Mouse (Mus musculus) ES-E14 (cell line): ENCODE measurements around the gene Afmid. TPM values are rescaled to one million over a fixed set of nuclear protein-coding genes. Genes with fewer than 3 reads are reported as not detected.
"Not testable (repeated sequence)": the region's sequence is repeated elsewhere in the genome, so short reads cannot be mapped to it uniquely, and the experiment has no call there.

Source experiments
- DNase-seq: peaks from one replicate; pipeline ENCODE4 v3.0.0-alpha.2; 2013; ENCODE audit warnings: low read depth, low spot score
- H3K27ac ChIP-seq: 2 replicates; pipeline ENCODE4 v1.5.1; 2012; ENCODE audit warnings: low read depth, mild to moderate bottlenecking, low read length, moderate library complexity, mixed read lengths; ENCODE audit not compliant: poor library complexity, insufficient read depth, severe bottlenecking
- H3K36me3 ChIP-seq: 2 replicates; pipeline ENCODE4 v1.6.1; 2012; ENCODE audit warnings: mild to moderate bottlenecking, low read length, moderate library complexity, mixed read lengths; ENCODE audit not compliant: control insufficient read depth, poor library complexity, insufficient read depth, severe bottlenecking
- H3K4me1 ChIP-seq, 2 experiments: fragments of 150-350 bp in 1 of 2; sonication (generic) in 1 of 2; 2 replicates each; pipeline ENCODE4 v1.6.1; 2012; ENCODE audit warnings: low read length in 2 of 2, mild to moderate bottlenecking in 1 of 2, mixed read lengths in 1 of 2; ENCODE audit not compliant: control insufficient read depth in 2 of 2, insufficient read depth in 2 of 2, poor library complexity in 1 of 2
- H3K4me3 ChIP-seq, 2 experiments: fragments of 150-350 bp in 1 of 2; sonication (generic) in 1 of 2; 2 replicates each; pipeline ENCODE4 v1.5.1; 2012; ENCODE audit warnings: low read length in 2 of 2, low read depth in 1 of 2, mild to moderate bottlenecking in 1 of 2, mixed read lengths in 1 of 2; ENCODE audit not compliant: insufficient read depth in 1 of 2, poor library complexity in 1 of 2, severe bottlenecking in 1 of 2
- H3K9ac ChIP-seq: 2 replicates; pipeline ENCODE4 v1.6.1; 2012; ENCODE audit warnings: low read depth, mild to moderate bottlenecking, low read length, mixed read lengths; ENCODE audit not compliant: poor library complexity, insufficient read depth, severe bottlenecking
- H3K9me3 ChIP-seq: fragments of 150-350 bp; sonication (generic); 2 replicates; pipeline ENCODE4 v1.6.1; 2012; ENCODE audit warnings: low read depth, mild to moderate bottlenecking, low read length; ENCODE audit not compliant: control insufficient read depth, insufficient read depth
- CHD2 ChIP-seq: IDR thresholded peaks from 2 replicates; pipeline ENCODE4 v1.6.1; 2014; ENCODE audit warnings: mild to moderate bottlenecking, low read depth, low read length, inconsistent platforms
- HCFC1 ChIP-seq: IDR thresholded peaks from 2 replicates; pipeline ENCODE4 v1.6.1; 2012; ENCODE audit warnings: low read length, inconsistent platforms, borderline replicate concordance; ENCODE audit not compliant: insufficient read depth
- MAFK ChIP-seq: IDR thresholded peaks from 2 replicates; pipeline ENCODE4 v1.6.1; 2014; ENCODE audit warnings: mild to moderate bottlenecking, low read depth, low read length, inconsistent platforms; ENCODE audit not compliant: insufficient read depth
- ZC3H11A ChIP-seq: IDR thresholded peaks from 2 replicates; pipeline ENCODE4 v1.6.1; 2012; ENCODE audit warnings: low read depth, mild to moderate bottlenecking, inconsistent platforms, low read length, borderline replicate concordance
- ZNF384 ChIP-seq: IDR thresholded peaks from 2 replicates; pipeline ENCODE4 v1.6.1; 2012; ENCODE audit warnings: low read depth, low read length, inconsistent platforms
- in situ Hi-C, 2 experiments: fragments of 600-800 bp; cut with MboI; formaldehyde crosslinking; loops; one replicate each; pipeline ENCODE4 v1.15.1; 2025; ENCODE audit warnings: low sequenced_read_pairs in 2 of 2, inconsistent platforms in 1 of 2; ENCODE audit not compliant: unreplicated experiment in 2 of 2
- total RNA-seq: library from RNA; depleted of rRNA; stranded (reverse); fragments of 300-350 nt; gene quantifications from 2 replicates; pipeline ENCODE4 v1.2.3, GENCODE M21; 2012

The Afmid gene
- total RNA-seq, 1 experiment, result 1.8 TPM

GRCm38 (mm10) chr11:117829671-117830215 is 4.0 kb downstream of the Afmid start:
- no peaks in the 10 kb centered on the region for H3K9me3 ChIP-seq
- H3K4me1 ChIP-seq, result peaks cover 7 to 13% of the 10 kb centered on the region in 2 experiments
- no peak overlapping the region for H3K27ac ChIP-seq
- H3K36me3 ChIP-seq, result no peaks in the 10 kb centered on the region
- no peak for TF ChIP-seq HCFC1
- TF ChIP-seq ZC3H11A, result no peak
- no peak for TF ChIP-seq ZNF384
- TF ChIP-seq MAFK, result no peak
- no peak for TF ChIP-seq CHD2
- in situ Hi-C loops, result no loop called here
- DNase-seq, result no peak
- no peak overlapping the region for H3K9ac ChIP-seq
- no peak overlapping the region for H3K4me3 ChIP-seq

- Histone ChIP-seq H3K9me3 (no peaks in the 10 kb centered on the region), H3K27ac (no peak overlapping the region), H3K9ac (no peak overlapping the region), H3K4me1 (peaks cover 7 to 13% of the 10 kb centered on the region in 2 experiments), H3K36me3 (no peaks in the 10 kb centered on the region), H3K4me3 (no peak overlapping the region)
- no peak for TF ChIP-seq ZC3H11A
- no peak for TF ChIP-seq CHD2
- no peak for TF ChIP-seq ZNF384
- no peak for TF ChIP-seq HCFC1
- no peak for TF ChIP-seq MAFK
- DNase-seq, result no peak
- in situ Hi-C loops, result no loop called here
Observed at GRCm38 (mm10) chr11:117830401-117830800, 4.7 kb downstream of the Afmid start.

GRCm38 (mm10) chr11:117832086-117832969 is 6.6 kb downstream of the Afmid start:
- in situ Hi-C loops, result no loop called here

GRCm38 (mm10) chr11:117833509-117833908 is 7.8 kb downstream of the Afmid start:
- H3K4me3 ChIP-seq, H3K9me3 ChIP-seq, H3K36me3 ChIP-seq, DNase-seq, H3K9ac ChIP-seq, H3K27ac ChIP-seq, in situ Hi-C loops: not testable (repeated sequence)
- H3K4me1 ChIP-seq, result peaks cover 8 to 18% of the 10 kb centered on the region in 2 experiments

More at GRCm38 (mm10) chr11:117832086-117832969, 6.6 kb downstream of the Afmid start:
- Histone ChIP-seq H3K9ac (peak overlapping the region; percentile 46), H3K9me3 (no peaks in the 10 kb centered on the region), H3K27ac (no peak overlapping the region), H3K4me3 (peak overlapping the region; percentile 62 to 74), H3K4me1 (peaks cover 8 to 21% of the 10 kb centered on the region in 2 experiments), H3K36me3 (no peaks in the 10 kb centered on the region)
- DNase-seq, result peak; percentile 97
- TF ChIP-seq MAFK (no peak), ZNF384 (no peak), CHD2 (no peak), HCFC1 (0 out of 2 replicates have a peak, but pooled peaks have one; percentile 21), ZC3H11A (0 out of 2 replicates have a peak, but pooled peaks have one; percentile 6)
